Mouse (Mus musculus) kidney, embryonic 16.5 days (tissue): ENCODE results near the gene Clpb. TPM values are rescaled to one million over a fixed set of nuclear protein-coding genes. Genes with fewer than 3 reads are reported as not detected.

Source experiments
- ATAC-seq: fragments of 200-750 bp; cut with Nextera tagmentation; 2 replicates; pipeline ENCODE4 v1.8.0; 2017; ENCODE audit warnings: moderate TSS enrichment; ENCODE audit not compliant: low FRiP score, low TSS enrichment
- H3K27ac ChIP-seq: fragments of 300-500 bp; sonication (generic); 2 replicates; pipeline ENCODE4 v1.5.1; 2014; ENCODE audit warnings: low read length
- H3K27me3 ChIP-seq: fragments of 300-500 bp; sonication (generic); 2 replicates; pipeline ENCODE4 v1.6.1; 2014; ENCODE audit warnings: low read length, control low read depth, mixed read lengths; ENCODE audit not compliant: insufficient read depth
- H3K36me3 ChIP-seq: fragments of 300-500 bp; sonication (generic); 2 replicates; pipeline ENCODE4 v1.6.1; 2014; ENCODE audit warnings: low read length, control low read depth, mixed read lengths; ENCODE audit not compliant: insufficient read depth
- H3K4me1 ChIP-seq: fragments of 300-500 bp; sonication (generic); 2 replicates; pipeline ENCODE4 v1.6.1; 2014; ENCODE audit warnings: low read length, control low read depth, mixed read lengths; ENCODE audit not compliant: insufficient read depth
- H3K4me2 ChIP-seq: fragments of 300-500 bp; sonication (generic); replicated peaks from 2 replicates; pipeline ENCODE4 v1.6.1; 2014; ENCODE audit warnings: low read depth, low read length
- H3K4me3 ChIP-seq: fragments of 300-500 bp; sonication (generic); 2 replicates; pipeline ENCODE4 v1.5.1; 2014; ENCODE audit warnings: mild to moderate bottlenecking, low read length
- H3K9ac ChIP-seq: fragments of 300-500 bp; sonication (generic); replicated peaks from 2 replicates; pipeline ENCODE4 v1.6.1; 2014; ENCODE audit warnings: low read length
- H3K9me3 ChIP-seq: fragments of 300-500 bp; sonication (generic); 2 replicates; pipeline ENCODE4 v1.6.1; 2016; ENCODE audit warnings: low read length, control low read depth
- WGBS: fragments of 180-500 bp; shearing (Covaris S2); extraction: QIAGEN DNeasy Blood & Tissue Kit; methylation state at CpG from one replicate; pipeline ENCODE4 v1.1.7; 2014; 5-methylcytosine and 5-hydroxymethylcytosine counted together
- polyA plus RNA-seq: library from polyadenylated mRNA; unstranded; fragments of >200 nt; fragmentation: Nextera tagmentation; extraction: Ambion mirVana; gene quantifications from 2 replicates; pipeline ENCODE4 v1.2.1, GENCODE M21; 2015

The Clpb gene
- polyA plus RNA-seq, 1 experiment from 2014 or later = 69.0 TPM

- H3K36me3 ChIP-seq = no peaks in the 10 kb centered on the region
- ATAC-seq = no peak
- WGBS = 77% methylated on average over 3 of the region's 3 CpGs
- no peak overlapping the region for H3K27ac ChIP-seq
- H3K9ac ChIP-seq = no peak overlapping the region
- H3K4me2 ChIP-seq = no peak overlapping the region
- no peak overlapping the region for H3K4me3 ChIP-seq
- H3K9me3 ChIP-seq = no peaks in the 10 kb centered on the region
- no peaks in the 10 kb centered on the region for H3K4me1 ChIP-seq
- no peaks in the 10 kb centered on the region for H3K27me3 ChIP-seq
Measured at GRCm38 (mm10) chr7:101737735-101738134, 74.3 kb downstream of the Clpb start.

- H3K9ac ChIP-seq = no peak overlapping the region
- H3K9me3 ChIP-seq = no peaks in the 10 kb centered on the region
- WGBS = 46% methylated on average over 1 of the region's 1 CpGs
- H3K4me2 ChIP-seq = no peak overlapping the region
- no peak overlapping the region for H3K4me3 ChIP-seq
- H3K27me3 ChIP-seq = no peaks in the 10 kb centered on the region
- H3K4me1 ChIP-seq = no peaks in the 10 kb centered on the region
- no peak overlapping the region for H3K27ac ChIP-seq
- ATAC-seq = no peak
- no peaks in the 10 kb centered on the region for H3K36me3 ChIP-seq
Measured at GRCm38 (mm10) chr7:101739602-101740001, 76.2 kb downstream of the Clpb start.

- Histone ChIP-seq H3K4me3 (no peak overlapping the region), H3K9me3 (no peaks in the 10 kb centered on the region), H3K27me3 (no peaks in the 10 kb centered on the region), H3K9ac (no peak overlapping the region), H3K27ac (no peak overlapping the region), H3K4me1 (peaks cover 5% of the 10 kb centered on the region), H3K36me3 (no peaks in the 10 kb centered on the region), H3K4me2 (no peak overlapping the region)
- ATAC-seq = no peak
- 69% methylated on average over 4 of the region's 4 CpGs for WGBS
Measured at GRCm38 (mm10) chr7:101743487-101743886, 80.1 kb downstream of the Clpb start.

GRCm38 (mm10) chr7:101746559-101747334 lies 83.3 kb downstream of the Clpb start:
- H3K36me3 ChIP-seq = no peaks in the 10 kb centered on the region
- peak; percentile 57; the same call in 1 of the 2 replicates for ATAC-seq
- 28% methylated on average over 12 of the region's 12 CpGs for WGBS
- peaks cover 5% of the 10 kb centered on the region for H3K4me1 ChIP-seq
- H3K4me3 ChIP-seq = no peak overlapping the region
- no peak overlapping the region for H3K9ac ChIP-seq
- H3K9me3 ChIP-seq = no peaks in the 10 kb centered on the region
- H3K27ac ChIP-seq = no peak overlapping the region
- no peaks in the 10 kb centered on the region for H3K27me3 ChIP-seq
- H3K4me2 ChIP-seq = no peak overlapping the region

GRCm38 (mm10) chr7:101750268-101750667 lies 86.8 kb downstream of the Clpb start:
- Histone ChIP-seq H3K4me3 (no peak overlapping the region), H3K27me3 (no peaks in the 10 kb centered on the region), H3K4me2 (no peak overlapping the region), H3K4me1 (peaks cover 5% of the 10 kb centered on the region), H3K36me3 (0 out of 2 replicates have a peak, but pooled peaks cover 3% of the 10 kb centered on the region), H3K9me3 (no peaks in the 10 kb centered on the region), H3K27ac (no peak overlapping the region), H3K9ac (no peak overlapping the region)
- 85% methylated on average over 2 of the region's 2 CpGs for whole genome bisulfite sequencing
- ATAC-seq = no peak

- H3K27me3 ChIP-seq = no peaks in the 10 kb centered on the region
- H3K4me3 ChIP-seq = no peak overlapping the region
- H3K4me1 ChIP-seq = no peaks in the 10 kb centered on the region
- no peak overlapping the region for H3K9ac ChIP-seq
- no peak overlapping the region for H3K27ac ChIP-seq
- H3K4me2 ChIP-seq = no peak overlapping the region
- ATAC-seq = no peak
- H3K36me3 ChIP-seq = 0 out of 2 replicates have a peak, but pooled peaks cover 3% of the 10 kb centered on the region
- H3K9me3 ChIP-seq = no peaks in the 10 kb centered on the region
- 92% methylated on average over 3 of the region's 3 CpGs for WGBS
Measured at GRCm38 (mm10) chr7:101752346-101752745, 88.9 kb downstream of the Clpb start.

- 95% methylated on average over 5 of the region's 5 CpGs for WGBS
- H3K9ac ChIP-seq = no peak overlapping the region
- H3K4me1 ChIP-seq = no peaks in the 10 kb centered on the region
- H3K4me3 ChIP-seq = no peak overlapping the region
- no peak overlapping the region for H3K4me2 ChIP-seq
- no peak overlapping the region for H3K27ac ChIP-seq
- 0 out of 2 replicates have a peak, but pooled peaks cover 3% of the 10 kb centered on the region for H3K36me3 ChIP-seq
- ATAC-seq = no peak
- H3K9me3 ChIP-seq = no peaks in the 10 kb centered on the region
- no peaks in the 10 kb centered on the region for H3K27me3 ChIP-seq
Measured at GRCm38 (mm10) chr7:101753492-101753891, 90.1 kb downstream of the Clpb start.

- Histone ChIP-seq H3K27ac (no peak overlapping the region), H3K4me3 (no peak overlapping the region), H3K9ac (no peak overlapping the region), H3K27me3 (no peaks in the 10 kb centered on the region), H3K4me2 (no peak overlapping the region), H3K4me1 (no peaks in the 10 kb centered on the region), H3K36me3 (0 out of 2 replicates have a peak, but pooled peaks cover 3% of the 10 kb centered on the region), H3K9me3 (no peaks in the 10 kb centered on the region)
- no peak for ATAC-seq
- WGBS = 82% methylated on average over 2 of the region's 2 CpGs
Measured at GRCm38 (mm10) chr7:101754416-101754815, 91.0 kb downstream of the Clpb start.

GRCm38 (mm10) chr7:101755301-101755700 lies 91.9 kb downstream of the Clpb start:
- Histone ChIP-seq H3K4me3 (no peak overlapping the region), H3K9ac (no peak overlapping the region)
- WGBS = 93% methylated on average over 6 of the region's 6 CpGs

More at GRCm38 (mm10) chr7:101755301-101755700, 91.9 kb downstream of the Clpb start:
- H3K27me3 ChIP-seq = no peaks in the 10 kb centered on the region
- H3K27ac ChIP-seq = no peak overlapping the region
- no peaks in the 10 kb centered on the region for H3K9me3 ChIP-seq
- 0 out of 2 replicates have a peak, but pooled peaks cover 3% of the 10 kb centered on the region for H3K36me3 ChIP-seq
- ATAC-seq = no peak
- H3K4me2 ChIP-seq = no peak overlapping the region
- no peaks in the 10 kb centered on the region for H3K4me1 ChIP-seq
